Mouse (Mus musculus) testis, adult 2 months (tissue): ENCODE measurements around the gene Epm2aip1.

Experiments used
- CTCF ChIP-seq: fragments of 200-500 bp; IDR thresholded peaks from 2 replicates; pipeline ENCODE4 v1.5.1; 2012; ENCODE audit warnings: low read depth, mild to moderate bottlenecking, inconsistent platforms, low read length, moderate library complexity; ENCODE audit not compliant: control insufficient read depth, insufficient read depth, insufficient replicate concordance
- POLR2A ChIP-seq: fragments of 200-500 bp; IDR thresholded peaks from 2 replicates; pipeline ENCODE4 v1.6.1; 2012; ENCODE audit warnings: low read depth, mild to moderate bottlenecking, inconsistent platforms, low read length, moderate library complexity; ENCODE audit not compliant: control insufficient read depth

GRCm38 (mm10) chr9:111313793-111314192, 42.1 kb downstream of the Epm2aip1 start:
- TF ChIP-seq POLR2A (no peak), CTCF (no peak)
